Mouse (Mus musculus) layer of hippocampus, postnatal 36 days (tissue): ENCODE data around the gene Dock1. TPM values are rescaled to one million over a fixed set of nuclear protein-coding genes. Genes with fewer than 3 reads are reported as not detected.
A peak's percentile ranks its signal among the peaks of the same experiment; 100 is the strongest.

ENCODE experiments used
- DNase-seq, 2 experiments: peaks; one replicate each; pipeline ENCODE4 v3.0.0; 2022
- total RNA-seq, 2 experiments: library from RNA; stranded (reverse); gene quantifications; 2 replicates each; pipeline ENCODE4 v1.2.3; 2021

Gene Dock1
- total RNA-seq, 2 experiments from 2014 or later, result 24.4 to 26.3 TPM

DNA sequence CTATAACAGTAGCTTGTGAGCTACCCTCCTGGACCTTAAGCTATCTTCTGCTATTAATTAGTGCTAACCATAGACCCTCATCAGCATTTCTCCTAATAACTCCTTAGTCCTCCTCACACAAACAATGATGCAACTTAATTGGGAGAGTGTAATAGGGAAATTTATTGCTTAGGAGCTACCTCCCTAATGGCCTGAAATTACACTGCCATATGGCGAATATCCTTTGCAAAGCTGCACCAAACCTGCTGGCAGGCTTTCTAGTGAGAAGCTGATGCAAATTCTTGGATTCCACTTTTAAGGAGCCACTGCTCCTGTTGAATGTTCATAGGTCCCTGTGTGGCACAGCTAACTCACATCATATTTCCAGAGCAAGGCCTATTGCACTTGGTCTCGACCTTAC lies 320.5 kb downstream of the Dock1 start:
- no peak for DNase-seq

DNA sequence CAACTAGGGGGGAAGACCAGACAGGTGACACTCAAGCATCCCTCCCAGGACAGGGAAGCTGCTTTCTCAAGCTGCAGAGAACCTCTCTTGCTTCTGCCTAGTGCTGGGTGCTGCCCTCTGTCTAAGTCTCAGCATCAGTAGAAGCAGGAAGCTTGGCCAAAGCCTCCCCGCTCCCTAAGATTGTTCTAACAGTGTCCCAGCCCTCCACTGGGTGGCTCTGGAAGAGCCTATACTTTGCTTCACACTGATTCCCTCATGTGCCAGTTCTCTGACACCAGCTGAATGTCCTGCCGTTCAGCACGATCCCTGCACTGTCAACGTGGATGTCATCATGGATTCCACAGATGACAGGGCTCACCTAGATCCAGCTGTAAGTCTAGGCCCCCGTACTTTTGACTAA lies 324.5 kb downstream of the Dock1 start:
- DNase-seq, result no peak

DNA sequence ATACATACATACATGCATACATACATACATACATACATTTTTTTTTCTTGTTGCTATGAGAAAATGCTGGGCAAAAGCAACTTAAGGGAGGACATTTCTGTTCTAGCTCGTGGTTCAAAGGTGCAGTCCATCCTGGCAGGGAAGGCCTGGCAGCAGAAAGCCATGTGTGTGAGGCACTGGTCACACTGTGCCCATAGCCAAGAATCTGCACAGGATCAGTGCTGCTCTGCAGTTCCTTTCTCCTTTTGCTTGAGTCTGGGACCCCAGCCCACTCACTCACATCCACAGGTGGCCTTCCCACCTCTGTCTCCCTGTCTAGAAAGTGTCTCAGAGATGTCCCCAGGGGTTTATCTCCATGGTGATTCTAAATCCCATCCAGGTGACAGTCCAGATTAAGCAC lies 331.8 kb downstream of the Dock1 start:
- DNase-seq, result no peak

DNA sequence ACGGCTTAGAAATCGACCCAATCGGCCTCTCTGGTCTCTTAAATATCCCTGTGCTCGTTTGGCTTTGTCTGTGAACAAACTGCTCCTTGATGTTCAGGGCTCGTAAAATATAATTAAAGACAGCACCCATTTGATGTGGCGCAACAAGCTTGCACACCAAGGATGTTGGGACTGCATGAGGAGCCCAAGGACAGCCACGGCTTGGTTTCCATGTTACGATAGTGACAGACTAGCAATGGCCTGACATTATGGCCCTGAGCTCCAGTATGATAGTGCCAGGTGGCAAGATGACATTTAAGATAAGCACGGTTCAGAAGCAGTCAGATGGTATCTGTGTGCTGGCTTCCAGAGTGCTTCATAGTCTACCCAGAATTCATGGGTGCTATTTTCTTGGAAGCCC lies 332.4 kb downstream of the Dock1 start:
- no peak for DNase-seq

DNA sequence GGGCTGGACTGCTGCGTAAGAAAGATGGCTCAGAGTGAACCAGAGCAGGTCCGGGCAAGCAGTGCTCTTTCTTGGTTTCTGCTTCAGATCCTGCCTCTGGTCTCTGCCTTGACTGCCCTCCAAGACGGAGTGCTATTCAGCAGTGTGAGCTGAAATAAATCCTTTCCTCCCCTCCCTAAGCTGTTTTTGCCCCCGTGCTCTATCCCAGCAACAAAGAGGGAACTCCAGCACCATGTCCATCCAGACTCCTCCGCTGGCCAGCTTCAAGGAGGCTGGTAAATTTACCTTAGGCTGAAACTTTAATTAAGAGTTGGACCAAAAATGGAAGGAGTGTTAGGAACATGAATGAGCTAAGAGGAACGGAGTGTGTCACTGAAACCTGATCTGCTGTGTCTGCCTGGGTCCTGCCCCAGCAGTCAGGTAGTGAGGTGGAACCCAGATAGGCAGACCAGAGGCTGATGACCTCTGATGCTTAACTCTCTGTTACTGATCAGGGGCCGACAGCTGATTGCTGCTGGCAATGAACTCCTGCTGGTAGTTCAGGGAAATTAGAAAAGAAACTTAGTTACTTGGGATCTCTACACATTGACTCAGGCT lies 335.6 kb downstream of the Dock1 start:
- DNase-seq, result no peak

DNA sequence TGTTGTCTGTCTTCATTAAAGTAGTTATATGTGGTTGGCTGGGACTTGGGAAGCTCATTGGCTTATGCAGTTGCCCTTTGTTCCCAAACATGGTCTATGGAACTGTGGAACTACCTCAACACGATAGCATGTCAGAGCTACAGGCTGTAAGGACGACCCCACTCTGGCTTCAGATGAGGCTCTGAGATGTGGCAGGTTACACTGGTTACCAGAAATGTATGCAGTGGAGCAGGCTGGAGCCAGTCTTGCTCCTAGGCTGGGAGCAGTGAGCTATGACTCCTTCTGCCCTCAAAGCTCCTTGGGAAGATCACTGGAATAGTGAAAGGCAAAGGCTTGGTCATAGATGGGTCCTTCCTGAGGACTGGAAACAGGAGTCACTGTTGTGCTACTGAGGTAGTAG lies 337.6 kb downstream of the Dock1 start:
- no peak for DNase-seq

DNA sequence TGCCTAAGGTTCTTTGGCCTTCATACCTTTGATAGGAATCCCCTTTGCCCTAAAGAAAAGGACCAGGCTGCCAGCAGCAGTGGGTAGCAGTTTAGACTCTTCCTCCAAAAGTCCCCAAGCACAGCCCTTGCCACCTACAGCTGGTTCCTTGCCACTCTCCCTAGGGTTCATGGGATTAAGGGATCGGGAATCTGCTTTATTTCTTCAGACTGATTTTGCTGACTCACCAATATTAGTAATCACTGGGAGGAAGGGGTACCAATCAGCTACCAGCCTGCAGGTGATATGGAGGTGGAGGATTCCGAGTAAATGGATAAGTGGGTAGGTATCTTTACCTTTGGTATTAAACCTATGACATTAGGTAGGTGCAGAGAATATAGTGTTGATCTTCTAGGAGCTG lies 340.5 kb downstream of the Dock1 start:
- no peak for DNase-seq

DNA sequence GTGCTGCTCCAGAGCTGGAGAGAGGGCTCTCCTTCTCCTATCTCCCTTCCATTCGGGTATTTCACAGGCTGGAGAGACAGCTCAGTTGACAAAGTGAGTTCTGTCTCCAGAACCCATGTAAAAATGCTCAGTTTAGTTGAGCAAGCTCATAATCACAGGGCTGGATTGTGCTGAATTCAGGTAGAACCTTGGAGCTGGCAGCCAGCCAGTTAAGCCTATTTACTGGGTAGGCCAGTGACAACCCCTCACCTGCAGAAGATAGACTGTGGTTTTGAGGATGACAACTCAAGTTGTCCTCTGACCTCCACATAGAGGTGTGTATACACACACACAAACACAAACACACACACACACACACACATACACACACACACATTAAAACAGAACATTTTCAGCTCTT lies 347.1 kb downstream of the Dock1 start:
- no peak for DNase-seq

DNA sequence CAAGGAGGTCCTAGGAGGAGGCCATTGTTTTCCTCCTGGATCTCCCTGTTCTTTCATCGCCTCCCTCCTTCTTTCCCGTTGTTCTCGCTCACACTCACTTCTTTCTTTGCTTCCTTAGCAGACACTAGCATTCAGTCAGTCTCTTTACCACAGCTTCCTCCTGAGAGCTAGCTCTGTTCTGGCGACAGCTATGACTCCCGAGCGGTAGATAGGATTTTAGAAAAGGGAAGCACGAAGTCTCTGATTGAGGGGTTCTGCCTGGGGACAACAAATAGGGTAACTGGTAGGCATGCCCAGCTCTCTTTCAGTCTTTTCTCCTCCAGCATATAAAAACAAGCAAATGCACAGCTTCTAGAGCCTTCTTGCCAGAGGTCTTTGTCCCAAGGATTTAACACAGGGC lies 350.3 kb downstream of the Dock1 start:
- DNase-seq, result no peak

DNA sequence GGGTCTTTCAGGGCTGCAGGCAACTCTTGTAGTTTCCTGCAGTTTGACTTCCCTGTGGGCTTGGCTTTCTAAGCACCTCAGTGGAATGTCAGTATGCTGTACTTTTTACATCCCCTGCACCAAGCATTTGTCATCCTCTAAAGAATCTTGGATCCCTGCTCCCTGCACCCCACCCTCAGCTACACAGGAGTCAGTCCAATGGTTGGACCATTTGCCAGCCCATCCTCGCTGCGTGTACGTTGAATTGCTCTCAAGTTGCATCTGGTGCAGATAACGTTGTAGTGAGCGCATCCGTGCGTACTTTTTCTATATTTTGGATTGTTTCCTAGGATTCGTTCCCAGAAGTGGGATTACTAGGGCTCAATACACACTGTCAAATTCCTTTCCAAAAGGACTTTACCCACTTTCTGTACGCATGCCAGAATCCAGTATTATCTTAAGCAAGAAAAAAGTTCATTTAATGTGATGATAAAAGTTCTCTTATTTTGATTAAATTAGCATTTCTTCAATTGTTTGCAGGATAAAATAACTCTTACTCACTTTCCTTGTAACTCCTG lies 351.2 kb downstream of the Dock1 start:
- no peak for DNase-seq

DNA sequence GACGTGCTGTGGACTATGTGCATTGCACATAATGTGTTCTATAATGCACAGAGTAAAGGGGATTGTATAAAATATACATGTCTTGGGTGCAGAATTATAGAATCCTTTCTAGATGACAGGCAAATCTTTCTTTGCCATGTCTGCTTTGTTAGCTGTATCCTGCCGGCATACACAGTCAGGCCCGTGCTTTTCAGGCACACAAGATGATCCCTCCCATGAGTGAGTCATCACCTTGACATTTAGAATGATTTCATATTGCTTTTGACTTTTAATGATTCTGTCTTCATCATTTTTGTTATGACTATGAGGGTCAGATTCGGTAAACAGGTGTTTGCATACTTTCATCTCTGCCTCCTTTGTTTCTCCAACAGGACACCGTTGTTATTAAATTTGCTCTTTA lies 354.1 kb downstream of the Dock1 start:
- DNase-seq, result no peak

DNA sequence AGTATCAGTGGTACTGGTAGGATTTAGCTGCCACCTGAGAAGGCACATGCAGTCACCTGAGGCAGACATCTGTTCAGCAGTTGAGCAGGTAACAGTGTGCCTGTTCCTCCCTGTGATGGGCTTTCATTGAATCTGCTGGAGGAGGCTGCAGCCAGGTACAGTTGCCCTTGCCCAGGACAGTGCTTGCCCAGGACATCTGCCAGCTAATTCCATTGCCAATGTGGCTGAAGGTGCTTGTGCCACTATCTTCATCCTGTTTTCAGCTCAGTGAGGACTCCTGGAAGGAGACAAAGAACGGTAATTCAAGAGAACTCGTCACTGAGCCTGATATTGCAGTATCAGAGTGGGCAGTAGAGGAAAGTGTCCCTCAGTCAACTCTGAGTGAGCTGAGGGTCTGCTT lies 358.3 kb downstream of the Dock1 start:
- DNase-seq, result no peak

DNA sequence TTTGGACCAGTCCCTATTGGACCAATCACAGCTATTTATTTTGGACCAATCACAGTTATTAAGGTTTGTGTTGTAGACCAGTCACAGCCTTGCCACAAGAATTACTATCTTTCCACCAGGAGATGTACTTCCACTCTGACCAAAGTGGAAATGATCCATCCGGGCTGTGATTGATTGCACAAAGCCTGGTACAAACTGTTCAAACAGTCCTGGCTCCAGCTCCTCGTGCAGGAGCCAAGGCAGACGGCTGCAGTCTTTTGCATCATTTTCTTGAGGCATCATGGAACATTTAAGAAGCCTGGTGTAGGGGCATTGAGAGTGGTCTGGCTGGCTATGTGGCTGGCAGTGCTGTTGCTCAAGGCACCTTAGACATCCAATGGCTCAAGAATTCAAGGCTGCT lies 358.7 kb downstream of the Dock1 start:
- DNase-seq, result peak in 1 of 2 experiments; percentile 21

DNA sequence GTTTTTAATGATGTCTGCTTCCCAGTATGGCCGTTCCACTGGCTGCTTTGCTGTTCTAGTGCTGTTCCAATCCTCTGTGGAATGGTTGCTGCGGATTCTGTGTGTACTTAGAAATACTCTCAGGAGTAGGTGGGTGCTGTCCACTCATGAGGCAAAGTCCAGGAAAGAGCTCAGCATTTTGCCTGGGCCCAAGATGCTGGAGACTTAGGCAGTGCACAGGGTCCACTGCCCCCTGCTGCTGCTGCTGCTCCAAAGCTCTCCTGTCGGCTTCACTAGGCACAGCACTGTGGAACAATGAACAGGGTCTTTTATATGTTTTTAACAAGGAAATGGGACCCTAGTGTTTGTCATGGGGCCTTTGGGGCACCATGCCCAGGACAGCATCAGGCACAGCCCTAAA lies 361.0 kb downstream of the Dock1 start:
- no peak for DNase-seq

DNA sequence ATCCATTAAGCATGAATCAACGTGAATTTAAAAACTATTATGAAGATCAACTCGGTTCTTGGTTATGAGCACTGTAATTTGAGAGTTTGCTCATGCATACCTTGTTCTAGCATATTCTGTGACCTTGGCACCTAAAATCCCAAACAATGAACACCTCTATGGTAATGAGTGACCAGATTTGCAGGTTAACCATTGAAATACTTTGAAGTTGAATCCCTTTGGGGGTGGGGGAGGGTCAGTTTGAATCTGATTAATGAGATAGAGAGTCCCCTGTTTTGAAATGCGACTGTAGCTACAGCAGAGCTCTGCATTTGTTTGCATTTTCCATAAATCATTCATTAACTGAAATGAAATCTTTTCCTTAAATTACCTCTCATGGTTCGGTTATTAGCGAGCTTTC lies 364.4 kb downstream of the Dock1 start:
- no peak for DNase-seq

DNA sequence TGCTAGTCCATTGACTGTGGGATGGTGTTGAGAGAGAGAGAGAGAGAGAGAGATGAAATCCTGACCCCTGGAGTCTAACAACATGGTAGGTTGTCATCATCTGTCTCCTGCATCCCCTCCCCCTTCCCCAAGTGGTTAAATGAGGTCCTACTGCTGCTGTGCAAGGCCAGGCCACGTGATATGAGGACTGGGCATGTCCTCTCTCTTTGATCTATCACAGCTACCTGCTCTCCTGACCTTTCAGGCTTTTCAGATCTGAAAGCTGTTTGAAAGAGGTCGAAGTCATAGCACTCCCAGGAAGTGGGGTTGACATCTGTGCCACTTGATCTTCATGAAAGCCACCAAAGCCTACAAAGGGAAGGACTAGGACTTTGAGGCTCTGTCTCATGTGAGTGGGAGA lies 365.2 kb downstream of the Dock1 start:
- no peak for DNase-seq

DNA sequence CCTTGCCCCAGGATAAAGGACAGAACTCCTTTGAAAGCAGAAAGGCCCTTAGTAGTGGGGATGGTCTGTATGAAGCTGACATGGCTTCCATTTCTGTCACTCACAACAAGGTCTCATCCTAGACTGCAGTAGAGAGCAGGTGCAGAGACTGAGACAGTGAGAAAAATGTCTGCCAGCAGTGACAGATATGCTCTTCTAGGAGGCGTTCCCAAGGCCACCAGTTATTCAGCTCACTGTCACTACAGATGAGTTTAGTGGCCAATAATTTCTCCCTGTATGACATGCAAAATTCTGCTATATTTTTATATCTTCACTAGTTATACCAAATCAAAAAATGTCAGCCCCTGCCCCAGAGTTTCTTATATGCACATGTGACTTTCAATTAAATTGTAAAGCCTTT lies 368.5 kb downstream of the Dock1 start:
- DNase-seq, result no peak

DNA sequence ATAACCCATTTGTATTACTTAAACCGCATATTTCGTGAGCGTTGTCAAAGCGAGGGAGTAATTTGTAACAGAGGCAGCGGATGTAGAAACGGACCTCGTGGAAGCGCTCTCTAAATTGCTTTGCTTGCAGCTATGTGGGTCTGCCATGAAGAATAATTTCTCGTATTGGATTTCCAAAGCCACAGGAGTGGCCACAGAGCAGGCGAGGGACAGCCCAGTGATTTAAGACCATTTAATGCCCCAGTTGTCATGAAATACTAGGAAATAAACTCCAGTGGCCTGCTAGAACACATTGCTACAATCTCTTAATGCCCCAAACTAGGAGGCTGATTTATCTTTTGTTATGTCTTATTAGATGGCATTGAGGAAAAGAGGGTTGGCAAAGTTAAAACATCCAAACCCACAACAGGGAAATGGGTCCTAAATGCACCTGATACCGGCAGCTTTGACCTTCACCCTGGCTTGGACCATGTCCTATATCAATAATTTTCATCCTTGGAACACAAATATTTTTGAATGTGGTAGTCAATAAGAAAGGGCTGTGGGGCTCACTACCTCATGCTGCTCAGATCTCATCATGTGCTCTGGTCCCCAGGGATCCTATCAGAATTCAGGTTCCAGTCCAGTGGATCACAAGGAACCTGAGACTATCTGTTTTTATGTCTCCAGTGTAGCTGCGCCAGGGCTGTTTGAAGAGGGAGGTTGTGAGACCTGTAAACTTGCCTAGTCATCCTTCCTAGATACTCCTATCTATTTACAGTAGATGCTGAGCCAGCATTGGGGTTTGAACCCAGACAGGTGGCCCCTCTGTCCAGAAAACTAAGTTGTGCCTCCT lies 373.7 kb downstream of the Dock1 start:
- DNase-seq, result no peak

DNA sequence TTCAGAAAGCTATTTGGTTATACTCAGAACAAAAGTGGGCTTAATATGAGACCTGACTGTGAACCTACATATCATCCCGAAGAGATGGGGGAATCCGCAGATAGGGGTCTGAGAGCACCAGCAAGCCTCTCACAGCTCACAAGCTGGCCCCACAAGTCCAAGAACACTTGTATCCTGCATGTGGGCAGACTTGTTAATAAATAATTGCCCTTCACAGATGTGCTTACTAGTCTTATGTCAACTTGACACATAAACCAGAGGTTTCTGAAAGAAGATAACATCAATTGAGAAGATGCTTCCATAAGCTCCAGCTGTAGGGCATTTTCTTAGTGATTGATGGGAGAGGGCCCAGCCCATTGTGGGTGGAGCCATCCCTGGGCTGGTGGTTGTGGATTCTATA lies 379.0 kb downstream of the Dock1 start:
- DNase-seq, result no peak

DNA sequence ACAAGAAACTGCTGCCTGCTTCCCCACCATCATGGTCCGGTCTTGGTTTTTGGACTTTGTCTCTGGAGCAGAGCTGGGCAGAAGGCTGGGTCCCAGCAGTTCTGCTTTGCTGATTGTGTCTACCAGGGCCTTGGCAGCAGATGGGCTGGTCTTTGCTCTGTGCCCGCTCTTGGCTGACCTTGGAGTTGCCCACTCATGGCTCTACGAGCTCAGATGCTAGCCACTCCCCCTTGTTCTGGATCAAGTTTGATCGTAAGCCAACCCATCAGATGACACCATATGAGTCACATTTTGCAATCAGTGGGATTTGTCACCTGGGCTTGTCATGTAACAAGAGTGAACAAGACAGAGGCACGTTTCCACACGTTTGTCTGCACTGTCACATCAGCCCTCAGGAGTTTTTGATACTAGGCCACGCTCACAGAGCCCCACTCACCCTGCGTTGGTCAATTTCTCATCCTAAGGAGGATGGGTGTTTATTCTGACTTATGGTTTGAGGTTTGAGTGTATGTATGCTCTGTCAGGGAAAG lies 382.8 kb downstream of the Dock1 start:
- DNase-seq, result no peak

DNA sequence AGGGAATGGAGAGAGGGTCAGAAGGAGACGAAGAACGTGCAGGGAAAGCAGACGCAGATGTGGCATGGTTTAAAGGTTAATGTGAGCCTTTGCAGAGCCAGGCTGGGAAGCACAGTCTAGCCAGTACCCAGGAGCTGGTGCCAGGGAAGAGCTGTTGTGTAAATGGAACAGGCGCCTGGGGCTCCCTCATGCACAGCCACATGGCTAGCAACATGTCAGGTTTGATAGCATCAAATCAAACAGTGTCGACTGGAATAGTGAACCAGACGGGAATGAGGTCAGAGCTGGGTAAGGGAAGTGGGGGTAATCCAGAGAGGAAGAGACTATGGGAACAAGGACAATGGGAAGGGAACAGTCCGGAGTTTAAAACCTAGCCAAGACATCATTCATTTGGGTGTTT lies 384.2 kb downstream of the Dock1 start:
- no peak for DNase-seq

DNA sequence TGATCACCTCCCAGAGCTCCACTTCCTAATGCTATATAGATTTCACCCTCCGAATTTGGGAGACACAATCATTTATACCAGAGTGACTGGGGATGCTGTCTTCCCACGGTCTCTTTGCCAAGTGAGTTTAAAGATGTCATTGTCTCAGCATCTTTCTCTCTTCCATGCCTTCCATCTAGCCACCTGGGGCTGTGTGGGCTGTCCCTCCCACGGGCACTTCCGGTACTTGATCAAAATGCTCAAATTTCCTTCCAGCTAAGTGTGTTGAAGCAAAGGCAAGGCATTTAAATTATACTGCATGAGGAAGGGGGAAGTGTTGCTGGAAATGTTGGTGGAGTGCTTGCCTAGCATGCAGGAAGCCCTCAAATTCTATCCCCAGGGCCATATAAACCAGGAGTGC lies 388.6 kb downstream of the Dock1 start:
- DNase-seq, result peak; percentile 26 to 45

DNA sequence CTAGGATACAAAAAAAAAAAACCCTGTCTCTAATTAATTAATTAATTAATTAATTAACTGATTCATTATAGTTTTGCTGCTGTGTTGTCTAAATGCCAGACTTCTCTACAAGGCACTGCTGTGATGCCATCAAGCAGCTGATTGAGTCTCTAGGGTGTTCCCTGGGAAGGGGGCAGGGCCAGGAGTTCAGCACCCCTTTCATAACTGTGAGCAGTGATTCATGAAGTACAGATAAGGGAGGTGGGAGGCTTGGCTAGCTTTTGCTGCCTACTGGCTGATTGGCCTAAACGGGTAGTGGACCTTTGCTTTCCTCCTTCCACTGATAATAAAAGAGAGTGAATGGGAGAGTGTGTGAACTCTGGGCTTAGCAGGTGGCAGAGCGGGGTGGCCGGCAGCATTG lies 389.1 kb downstream of the Dock1 start:
- DNase-seq, result no peak

DNA sequence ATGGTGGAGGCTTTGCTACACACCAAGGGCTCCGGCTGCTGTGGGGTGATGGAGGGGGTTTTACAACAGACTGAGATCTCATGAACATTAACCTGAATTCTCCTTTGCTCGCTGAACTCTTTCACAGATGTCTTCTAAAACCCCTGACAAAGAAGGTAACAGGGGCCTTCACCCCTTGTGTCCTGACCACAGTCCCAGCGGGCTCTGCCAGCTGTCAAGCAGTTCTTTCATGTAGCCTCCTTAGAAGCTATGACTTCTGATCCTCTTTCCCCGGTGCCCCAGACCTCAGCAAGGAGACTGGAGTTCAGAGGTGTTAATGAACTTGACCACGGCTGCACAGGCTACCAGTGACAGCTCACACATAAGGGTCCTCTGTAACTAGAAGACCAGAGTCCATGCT lies 393.4 kb downstream of the Dock1 start:
- no peak for DNase-seq
